Mouse (Mus musculus) ES-Bruce4 (cell line): ENCODE measurements around the gene Bak1.

Experiments used
- CTCF ChIP-seq: IDR thresholded peaks from one replicate; pipeline ENCODE4 v1.8.1; 2011; ENCODE audit warnings: low read depth, low read length
- POLR2A ChIP-seq: IDR thresholded peaks from one replicate; pipeline ENCODE4 v1.8.1; 2011; ENCODE audit warnings: low read length; ENCODE audit not compliant: insufficient read depth

DNA sequence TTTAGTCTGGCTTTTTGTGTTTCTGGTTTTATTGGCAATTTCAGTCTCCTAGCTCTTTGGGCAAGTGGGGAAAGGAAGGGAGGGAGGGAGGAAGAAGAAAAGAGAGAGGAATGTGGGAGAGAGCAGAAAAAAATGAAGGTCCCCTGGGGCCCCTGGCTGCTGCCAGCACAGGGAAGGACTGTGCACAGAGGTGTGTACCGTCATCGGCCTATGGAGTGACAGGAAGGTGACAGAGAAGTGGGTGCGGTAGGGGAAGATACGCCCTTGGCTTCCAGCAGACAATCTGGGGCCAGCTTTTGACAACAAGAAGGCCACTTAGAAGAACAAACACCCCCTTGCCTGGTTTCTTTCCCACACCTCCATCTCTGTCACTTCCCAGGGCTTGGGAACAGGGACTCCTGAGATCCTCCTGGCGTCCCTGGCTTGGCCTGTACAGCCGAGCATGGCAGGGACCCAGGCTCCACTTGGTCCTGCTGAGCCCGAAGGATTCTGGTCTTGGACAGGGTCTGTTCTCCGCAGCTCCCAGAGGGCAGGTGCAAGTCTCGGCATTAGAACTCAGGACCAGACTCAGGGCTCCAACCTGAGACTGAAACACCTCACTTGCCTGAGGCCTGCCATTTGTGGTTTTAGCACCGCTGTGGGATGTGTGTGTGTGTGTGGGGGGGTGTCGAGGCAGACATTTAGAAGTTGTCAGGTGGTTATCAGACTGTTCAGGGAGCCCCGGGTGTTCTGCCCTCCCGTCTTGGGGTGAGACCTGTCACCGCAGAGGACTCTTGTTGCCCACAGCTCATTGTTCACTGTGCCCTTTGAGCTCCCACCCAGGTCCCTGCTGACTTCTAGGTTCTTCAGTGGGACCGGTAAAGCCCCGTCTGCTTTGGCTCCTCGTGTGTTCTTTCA lies 46.3 kb upstream of the Bak1 start:
- no peak for TF ChIP-seq POLR2A
- TF ChIP-seq CTCF = no peak
